Mouse (Mus musculus): ENCODE measurements at regions not wholly inside any gene's neighbourhood (a gene's known extent, or its start where the extent isn't known, plus 50 kb on each side); places are given as distances from the start of the nearest gene placed in this dataset.

GRCm38 (mm10) chr14:105572036-105572891 is 313.9 kb downstream of the Ndfip2 start:
- no peak for DNase-seq (ENCODE audit: low spot score in 2 of 2)

GRCm38 (mm10) chr14:105570156-105570555 is 311.8 kb downstream of the Ndfip2 start:
- DNase-seq (ENCODE audit: low spot score in 2 of 2): no peak

GRCm38 (mm10) chr14:105565827-105566226 is 307.5 kb downstream of the Ndfip2 start:
- no peak for DNase-seq (ENCODE audit: low spot score in 2 of 2)

GRCm38 (mm10) chr14:105562843-105563242 is 304.5 kb downstream of the Ndfip2 start:
- DNase-seq (ENCODE audit: low spot score in 2 of 2): no peak

GRCm38 (mm10) chr14:105556813-105557212 is 298.4 kb downstream of the Ndfip2 start:
- DNase-seq (ENCODE audit: low spot score in 2 of 2): no peak

- DNase-seq (ENCODE audit: low spot score in 2 of 2): no peak
Observed at GRCm38 (mm10) chr14:105544066-105544465, 285.7 kb downstream of the Ndfip2 start.

GRCm38 (mm10) chr14:105542486-105543145 is 284.2 kb downstream of the Ndfip2 start:
- DNase-seq (ENCODE audit: low spot score in 2 of 2): no peak

GRCm38 (mm10) chr14:105542090-105542485 is 283.7 kb downstream of the Ndfip2 start:
- no peak for DNase-seq (ENCODE audit: low spot score in 2 of 2)

- no peak for DNase-seq (ENCODE audit: low spot score in 2 of 2)
Observed at GRCm38 (mm10) chr14:105532168-105532745, 273.9 kb downstream of the Ndfip2 start.

- no peak for DNase-seq (ENCODE audit: low spot score in 2 of 2)
Observed at GRCm38 (mm10) chr14:105528107-105528506, 269.7 kb downstream of the Ndfip2 start.

- DNase-seq (ENCODE audit: low spot score in 2 of 2): no peak
Observed at GRCm38 (mm10) chr14:105523849-105524248, 265.5 kb downstream of the Ndfip2 start.

- DNase-seq (ENCODE audit: low spot score in 2 of 2): no peak
Observed at GRCm38 (mm10) chr14:105522279-105522678, 263.9 kb downstream of the Ndfip2 start.

GRCm38 (mm10) chr14:105518706-105519105 is 260.3 kb downstream of the Ndfip2 start:
- DNase-seq (ENCODE audit: low spot score in 2 of 2): no peak

- DNase-seq (ENCODE audit: low spot score in 2 of 2): no peak
Observed at GRCm38 (mm10) chr14:105514413-105514812, 256.0 kb downstream of the Ndfip2 start.

- DNase-seq (ENCODE audit: low spot score in 2 of 2): no peak
Observed at GRCm38 (mm10) chr14:105512914-105513677, 254.7 kb downstream of the Ndfip2 start.

- no peak for DNase-seq (ENCODE audit: low spot score in 2 of 2)
Observed at GRCm38 (mm10) chr14:105511826-105512225, 253.5 kb downstream of the Ndfip2 start.

GRCm38 (mm10) chr14:105511135-105511534 is 252.8 kb downstream of the Ndfip2 start:
- no peak for DNase-seq (ENCODE audit: low spot score in 2 of 2)

- no peak for DNase-seq (ENCODE audit: low spot score in 2 of 2)
Observed at GRCm38 (mm10) chr14:105505261-105505660, 246.9 kb downstream of the Ndfip2 start.

- DNase-seq (ENCODE audit: low spot score in 2 of 2): no peak
Observed at GRCm38 (mm10) chr14:105504376-105504775, 246.0 kb downstream of the Ndfip2 start.

GRCm38 (mm10) chr14:105503806-105504205 is 245.4 kb downstream of the Ndfip2 start:
- no peak for DNase-seq (ENCODE audit: low spot score in 2 of 2)

GRCm38 (mm10) chr14:105502633-105502975 is 244.2 kb downstream of the Ndfip2 start:
- DNase-seq (ENCODE audit: low spot score in 2 of 2): no peak

Data from urinary bladder, adult 18-20 months (tissue).